Mouse (Mus musculus) cortical plate, adult 2 months (tissue): ENCODE results near the gene Tcap. TPM values are rescaled to one million over a fixed set of nuclear protein-coding genes. Genes with fewer than 3 reads are reported as not detected.

Source experiments
- H3K27ac ChIP-seq: fragments of 200-500 bp; 2 replicates; pipeline ENCODE4 v1.5.1; 2012; ENCODE audit warnings: low read length, control low read depth, inconsistent platforms; ENCODE audit not compliant: insufficient read depth
- H3K4me1 ChIP-seq: fragments of 200-500 bp; 2 replicates; pipeline ENCODE4 v1.6.1; 2011; ENCODE audit warnings: low read length; ENCODE audit not compliant: control insufficient read depth, insufficient read depth
- H3K4me3 ChIP-seq: fragments of 200-500 bp; 2 replicates; pipeline ENCODE4 v1.5.1; 2011; ENCODE audit warnings: mild to moderate bottlenecking, low read length, control low read depth; ENCODE audit not compliant: insufficient read depth
- CTCF ChIP-seq: fragments of 200-500 bp; IDR thresholded peaks from 2 replicates; pipeline ENCODE4 v1.5.1; 2011; ENCODE audit warnings: mild to moderate bottlenecking, control low read depth, low read length; ENCODE audit not compliant: insufficient read depth; ENCODE audit errors: extremely low read depth
- POLR2A ChIP-seq: fragments of 200-500 bp; IDR thresholded peaks from 2 replicates; pipeline ENCODE4 v1.6.1; 2011; ENCODE audit warnings: mild to moderate bottlenecking, low read length, control low read depth; ENCODE audit not compliant: insufficient read depth; ENCODE audit errors: extremely low read depth
- polyA plus RNA-seq: library from polyadenylated mRNA; depleted of rRNA; stranded (reverse); fragments of >200 nt; gene quantifications from 2 replicates; pipeline ENCODE4 v1.2.3, GENCODE M21; 2012

Tcap gene
- polyA plus RNA-seq, 1 experiment = 17.7 TPM

DNA sequence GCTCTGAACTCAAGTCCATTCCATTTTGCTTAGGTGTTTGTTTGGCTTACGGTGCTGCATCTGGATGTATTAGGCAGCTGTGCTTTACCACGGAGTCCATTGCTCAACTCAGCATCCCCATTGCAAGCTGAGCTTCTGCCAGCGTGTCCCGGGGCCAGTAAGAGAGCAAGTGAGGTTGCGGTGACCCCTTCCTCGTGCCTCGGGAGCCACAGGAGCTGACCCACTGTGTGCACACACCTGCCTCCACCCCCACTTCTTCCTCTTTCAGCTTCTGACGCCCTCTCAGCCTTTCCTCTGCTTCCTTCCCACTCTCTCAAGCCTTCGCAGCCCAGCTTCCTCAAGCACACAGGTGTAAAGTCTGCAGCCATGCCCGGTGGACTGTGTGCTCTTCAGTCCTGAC is 17.3 kb upstream of the Tcap start:
- Histone ChIP-seq H3K4me3 (no peak overlapping the region), H3K4me1 (peaks cover 6% of the 10 kb centered on the region), H3K27ac (no peak overlapping the region)
- TF ChIP-seq POLR2A (no peak), CTCF (no peak)

DNA sequence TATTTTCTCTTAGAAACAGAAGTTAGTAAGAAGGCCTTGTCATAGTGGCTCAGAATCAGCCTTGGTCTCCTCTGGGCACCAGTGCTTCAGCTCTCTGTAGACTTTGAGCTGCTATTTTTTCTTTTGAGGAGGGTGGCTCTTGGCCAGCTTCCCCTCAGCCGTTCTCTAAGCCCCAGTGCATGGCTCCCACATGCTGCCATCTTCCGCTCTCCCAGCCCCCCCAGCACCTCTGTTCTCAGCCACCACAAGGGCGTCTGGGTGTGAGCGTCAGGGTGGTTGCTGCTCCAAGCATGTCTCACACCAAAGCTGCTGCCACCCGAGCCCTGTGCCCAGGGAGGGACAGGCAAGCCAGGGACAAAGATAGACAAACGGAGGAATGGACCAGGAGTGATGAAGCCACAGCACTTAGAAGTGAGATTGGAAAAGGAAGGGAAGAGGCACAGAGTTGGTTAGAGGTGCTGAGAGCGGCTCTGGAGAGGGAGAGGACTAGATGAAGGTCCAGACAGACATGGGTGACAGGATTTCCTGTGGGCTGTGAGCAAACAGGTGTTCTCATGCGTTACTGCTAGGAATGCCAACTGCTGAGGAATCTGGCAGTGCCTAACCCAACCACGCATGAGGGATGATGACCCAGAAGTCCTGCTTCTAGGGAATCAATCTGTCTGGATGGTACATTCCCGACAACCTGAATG is 16.3 kb upstream of the Tcap start:
- no peak overlapping the region for H3K4me3 ChIP-seq
- TF ChIP-seq CTCF = no peak
- TF ChIP-seq POLR2A = no peak
- H3K27ac ChIP-seq = peak overlapping the region; percentile 45
- H3K4me1 ChIP-seq = peaks cover 6% of the 10 kb centered on the region

DNA sequence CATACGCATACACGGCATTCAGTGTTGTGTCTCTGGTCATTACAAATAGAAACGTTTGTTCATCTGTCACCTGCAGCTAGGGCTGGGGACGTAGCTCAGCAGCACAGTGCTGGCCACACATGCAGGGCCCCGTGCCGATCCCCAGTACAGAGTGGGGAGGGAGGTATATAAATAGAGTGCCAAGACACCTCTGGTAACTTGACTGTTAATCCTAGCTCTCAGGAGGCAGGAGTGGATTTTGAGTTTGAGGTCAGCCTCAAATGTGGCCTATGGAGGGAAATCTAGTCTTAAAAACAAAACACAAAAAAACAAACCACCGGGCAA is 15.8 kb upstream of the Tcap start:
- Histone ChIP-seq H3K4me1 (peaks cover 6% of the 10 kb centered on the region), H3K4me3 (no peak overlapping the region), H3K27ac (no peak overlapping the region)
- TF ChIP-seq POLR2A (no peak), CTCF (no peak)

DNA sequence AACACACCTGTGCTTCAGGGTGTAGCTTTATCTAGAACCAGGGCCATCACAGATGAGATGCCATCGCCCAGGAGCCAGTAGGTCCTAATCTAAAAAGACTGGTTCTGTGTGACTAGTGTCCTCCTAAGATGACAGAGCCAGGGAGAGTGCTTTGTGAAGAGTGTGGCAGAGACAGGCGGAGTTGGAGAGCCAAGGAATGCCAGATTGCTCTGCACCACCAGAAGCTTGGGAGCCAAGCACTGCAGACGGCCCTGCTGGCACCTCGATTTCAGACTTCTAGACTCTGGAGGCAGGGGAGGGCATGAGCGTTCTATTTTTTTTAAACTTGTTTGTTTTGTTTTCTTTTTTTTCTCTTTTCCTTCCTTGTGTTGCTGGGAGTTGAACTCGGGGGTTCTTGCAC is 14.3 kb upstream of the Tcap start:
- no peak overlapping the region for H3K27ac ChIP-seq
- no peak overlapping the region for H3K4me3 ChIP-seq
- TF ChIP-seq POLR2A (no peak), CTCF (no peak)
- H3K4me1 ChIP-seq = peaks cover 6% of the 10 kb centered on the region

DNA sequence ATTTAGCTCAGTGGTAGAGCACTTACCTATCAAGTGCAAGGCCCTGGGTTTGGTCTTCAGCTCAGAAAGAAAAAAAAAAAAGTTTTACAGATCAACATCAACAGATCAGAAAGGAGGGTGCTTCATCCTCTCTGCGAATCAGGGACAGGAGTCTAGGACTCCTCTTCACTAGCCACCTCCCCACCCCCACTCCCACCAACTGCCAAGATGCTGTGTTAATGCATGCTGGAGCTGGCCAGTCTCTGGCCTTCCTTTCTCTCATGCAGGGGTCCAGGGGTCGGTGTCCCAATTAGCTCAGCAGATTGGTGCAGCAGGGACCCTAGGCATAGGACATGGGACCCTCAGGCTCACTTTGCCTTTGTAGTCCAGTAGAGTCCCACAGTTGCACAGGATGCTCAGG is 13.0 kb upstream of the Tcap start:
- no peak for TF ChIP-seq CTCF
- no peak for TF ChIP-seq POLR2A
- H3K27ac ChIP-seq = no peak overlapping the region

DNA sequence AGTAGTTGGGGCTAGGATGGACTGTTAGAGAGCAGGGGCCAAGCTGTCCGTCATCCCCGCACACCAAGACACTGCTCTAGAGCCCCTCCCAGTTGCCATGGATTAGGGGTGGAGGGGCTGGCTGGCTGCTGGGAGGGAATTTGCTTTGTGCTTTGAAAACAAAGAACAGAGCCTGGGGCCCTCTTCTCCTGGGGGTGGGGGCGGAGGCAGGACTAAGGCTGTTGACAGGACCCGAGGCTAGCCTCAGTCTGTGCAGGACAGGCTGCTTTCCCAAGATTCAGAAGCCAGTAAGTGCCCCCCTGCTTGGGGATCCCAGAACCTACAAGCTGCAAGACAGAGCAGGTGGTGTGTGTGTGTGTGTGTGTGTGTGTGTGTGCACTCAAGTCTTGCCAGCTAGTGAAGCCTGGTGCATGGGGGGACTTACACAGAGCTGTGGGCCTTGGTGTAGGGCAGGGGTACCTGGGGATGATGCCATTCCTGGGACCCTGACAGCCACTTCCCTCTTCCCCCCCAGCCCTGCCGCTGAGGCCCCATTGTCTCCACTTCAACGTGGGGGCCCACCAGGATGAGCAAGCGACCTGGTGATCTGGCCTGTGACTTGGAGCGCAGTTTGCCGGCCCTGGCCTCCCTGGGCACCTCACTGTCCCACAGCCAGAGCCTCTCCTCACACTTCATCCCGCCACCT is 11.9 kb upstream of the Tcap start:
- Histone ChIP-seq H3K4me1 (peaks cover 6% of the 10 kb centered on the region), H3K4me3 (no peak overlapping the region), H3K27ac (peak overlapping the region; percentile 9; the same call in 1 of the 2 replicates)
- TF ChIP-seq CTCF (no peak), POLR2A (no peak)

More for the DNA sequence above, 13.0 kb upstream of the Tcap start:
- no peak overlapping the region for H3K4me3 ChIP-seq
- H3K4me1 ChIP-seq = peaks cover 6% of the 10 kb centered on the region

DNA sequence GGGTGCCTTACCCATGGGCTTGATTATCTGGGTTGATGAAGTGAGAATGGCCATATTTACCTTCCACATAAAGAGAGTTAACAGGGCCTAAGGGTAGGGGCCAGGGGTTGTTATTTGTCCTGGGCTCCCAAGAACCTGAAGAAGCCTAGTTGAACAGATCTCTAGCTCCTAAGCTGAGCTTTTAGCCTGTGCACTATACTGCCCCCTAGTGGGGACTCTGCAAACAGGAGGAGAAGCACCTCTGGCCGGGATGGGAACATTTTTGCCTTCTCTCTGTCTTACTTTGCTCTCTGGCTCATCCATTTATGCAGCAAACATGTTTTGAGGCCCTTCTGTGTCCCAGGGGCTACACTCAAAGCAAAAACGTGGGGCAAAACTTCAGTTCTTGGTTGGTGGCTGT is 11.2 kb upstream of the Tcap start:
- peaks cover 4% of the 10 kb centered on the region for H3K4me1 ChIP-seq
- peak; percentile 86 for TF ChIP-seq CTCF
- no peak for TF ChIP-seq POLR2A
- H3K27ac ChIP-seq = peak overlapping the region; percentile 9; the same call in 1 of the 2 replicates
- H3K4me3 ChIP-seq = no peak overlapping the region

DNA sequence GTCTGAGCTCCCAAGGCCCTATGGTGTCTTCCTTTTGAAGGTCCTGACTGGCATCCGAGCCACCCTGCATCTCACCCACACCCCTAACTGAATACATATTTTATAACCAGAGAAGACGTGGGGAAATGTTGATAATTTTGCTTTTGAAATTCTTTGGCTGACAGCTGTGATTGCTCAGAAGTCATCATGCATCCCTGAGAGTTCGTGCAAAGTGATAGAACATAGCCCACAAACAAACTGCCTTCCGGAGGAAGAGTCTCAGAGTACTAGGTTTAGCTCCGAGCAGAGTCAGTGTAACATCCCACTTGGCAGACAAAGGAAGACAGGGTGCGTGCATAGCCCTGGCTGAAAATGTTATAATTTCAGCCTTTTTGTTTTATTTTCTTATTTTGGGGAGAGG is 10.4 kb upstream of the Tcap start:
- no peak overlapping the region for H3K27ac ChIP-seq
- TF ChIP-seq POLR2A (no peak), CTCF (no peak)
- no peak overlapping the region for H3K4me3 ChIP-seq
- no peaks in the 10 kb centered on the region for H3K4me1 ChIP-seq

DNA sequence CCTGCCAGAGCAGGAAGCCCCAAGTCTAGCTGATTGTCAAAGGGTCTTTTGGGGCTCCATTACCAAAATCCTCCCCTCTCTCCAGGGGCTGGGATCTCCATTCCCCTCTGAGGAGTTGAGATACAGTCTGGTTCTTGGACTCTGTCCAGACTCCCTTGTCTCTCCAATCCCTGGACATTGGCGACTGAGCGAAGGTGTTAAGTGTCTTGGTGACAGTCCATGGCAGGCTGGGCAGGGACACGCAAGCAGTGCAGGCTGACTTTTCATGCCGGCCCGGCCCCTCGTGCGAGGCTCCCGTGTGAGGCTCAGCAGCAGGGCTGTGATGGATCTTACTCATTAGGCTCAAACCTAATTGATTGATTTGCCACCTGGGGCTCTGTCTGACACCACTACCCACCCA is 9.3 kb upstream of the Tcap start:
- Histone ChIP-seq H3K4me1 (no peaks in the 10 kb centered on the region), H3K27ac (no peak overlapping the region), H3K4me3 (no peak overlapping the region)
- TF ChIP-seq POLR2A = no peak
- no peak for TF ChIP-seq CTCF

DNA sequence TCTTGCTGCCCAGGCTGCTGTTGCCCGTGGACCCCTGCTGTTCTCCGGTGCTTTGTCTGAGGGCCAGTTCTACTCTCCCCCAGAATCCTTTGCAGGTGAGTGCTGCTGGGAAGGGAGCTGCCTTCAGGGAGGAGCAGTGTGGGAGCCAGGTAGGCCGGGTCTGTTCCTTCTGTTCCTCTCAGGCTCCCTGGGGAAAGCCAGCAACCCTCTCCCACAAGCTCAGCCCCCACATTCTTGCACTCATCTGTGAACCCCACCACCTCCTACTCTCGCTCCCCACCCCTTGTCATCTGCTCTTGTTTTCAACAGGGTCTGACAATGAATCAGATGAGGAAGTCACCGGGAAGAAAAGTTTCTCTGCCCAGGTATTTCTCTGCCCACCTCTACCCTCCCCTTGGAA is 6.9 kb upstream of the Tcap start:
- TF ChIP-seq CTCF (no peak), POLR2A (no peak)
- Histone ChIP-seq H3K4me3 (no peak overlapping the region), H3K4me1 (no peaks in the 10 kb centered on the region), H3K27ac (no peak overlapping the region)

DNA sequence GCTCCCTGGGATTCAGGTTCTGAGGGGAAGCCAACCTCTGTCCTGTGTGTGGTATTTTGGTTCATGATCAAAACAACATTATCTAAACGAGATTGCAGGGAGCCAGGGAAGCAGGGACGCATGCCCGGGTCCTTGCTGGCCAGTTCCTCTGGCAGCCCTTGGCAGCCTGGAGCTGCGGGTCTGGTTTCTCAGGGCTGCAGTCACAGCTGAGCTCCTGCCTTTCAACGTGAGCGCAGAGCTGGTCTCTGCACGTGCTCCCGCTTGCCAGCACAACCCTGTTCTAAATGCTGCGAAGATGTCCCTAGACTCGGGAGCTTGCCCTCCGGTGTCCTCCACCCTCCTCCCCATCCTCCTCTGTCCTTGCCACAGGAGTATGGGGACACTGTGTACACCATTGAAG is 5.8 kb upstream of the Tcap start:
- H3K4me3 ChIP-seq = no peak overlapping the region
- H3K27ac ChIP-seq = no peak overlapping the region
- TF ChIP-seq POLR2A (no peak), CTCF (no peak)
- H3K4me1 ChIP-seq = no peaks in the 10 kb centered on the region
